Mouse (Mus musculus): ENCODE data around the gene Gm10642. TPM values are rescaled to one million over a fixed set of nuclear protein-coding genes. Genes with fewer than 3 reads are reported as not detected.

Gene Gm10642
- total and polyA plus RNA-seq, 3 experiments = 0.13 to 2.1 TPM; not detected in 1

GRCm38 (mm10) chr9:70631665-70632064 lies 24.4 kb upstream of the Gm10642 start (continued):
- TF ChIP-seq EP300 (IDR thresholded peaks at IDR 0.05; ENCODE audit: low read length) = peak; percentile 82
- TF ChIP-seq HCFC1 (IDR thresholded peaks at IDR 0.05; ENCODE audit: low read depth, low read length) = no peak
- no peak for TF ChIP-seq POLR2AphosphoS2 (IDR thresholded peaks at IDR 0.05; ENCODE audit: low read depth, low read length)
- TF ChIP-seq USF1 (IDR thresholded peaks at IDR 0.05; ENCODE audit: low read depth, low read length) = no peak
- TF ChIP-seq MAZ (IDR thresholded peaks at IDR 0.05; ENCODE audit: low read depth, low read length) = 0 out of 2 replicates have a peak, but pooled peaks have one; percentile 39
- no peak for TF ChIP-seq ZC3H11A (IDR thresholded peaks at IDR 0.05; ENCODE audit: low read depth, low read length)
- TF ChIP-seq BHLHE40 (IDR thresholded peaks at IDR 0.05; ENCODE audit: low read depth, low read length) = peak; percentile 73
- TF ChIP-seq E2F4 (IDR thresholded peaks at IDR 0.05; ENCODE audit: insufficient replicate concordance, low read depth, low read length) = no peak
- TF ChIP-seq MAFK (IDR thresholded peaks at IDR 0.05; ENCODE audit: insufficient replicate concordance, low read length) = 0 out of 2 replicates have a peak, but pooled peaks have one; percentile 11
- TF ChIP-seq CHD2 (IDR thresholded peaks at IDR 0.05; ENCODE audit: low read length) = no peak
- TF ChIP-seq JUN (IDR thresholded peaks at IDR 0.05; ENCODE audit: insufficient read depth, low read depth, low read length) = no peak
- TF ChIP-seq NRF1 (IDR thresholded peaks at IDR 0.05; ENCODE audit: low read depth, low read length) = no peak
- TF ChIP-seq RAD21 (IDR thresholded peaks at IDR 0.05; ENCODE audit: low read depth, low read length) = no peak
- TF ChIP-seq ETS1 (conservative IDR thresholded peaks at IDR 0.05; ENCODE audit: low read depth, low read length) = peak; percentile 54
- TF ChIP-seq GABPA (IDR thresholded peaks at IDR 0.05; ENCODE audit: insufficient replicate concordance, low read depth, low read length) = no peak

GRCm38 (mm10) chr9:70636748-70637147 lies 19.3 kb upstream of the Gm10642 start:
- H3K27me3 ChIP-seq (replicated peaks) = no peaks in the 10 kb centered on the region
- H3K4me2 ChIP-seq (ENCODE audit: insufficient read depth, low read depth, poor library complexity, severe bottlenecking) = no peak overlapping the region
- H3K4me3 ChIP-seq (replicated peaks in 1 of 3; ENCODE audit: low read depth in 2 of 3, low read length in 2 of 3, poor library complexity in 1 of 3) = no peak overlapping the region
- dilution Hi-C loops (cut with MboI; ENCODE audit: extremely low pct_ligation_motif_present, extremely low pct_unique_long_range_greater_than_20kb, low sequenced_read_pairs) (no loop called here), in situ Hi-C loops (cut with MboI; ENCODE audit: low pct_ligation_motif_present, low pct_unique_long_range_greater_than_20kb, low sequenced_read_pairs) (no loop called here)
- H3K4me1 ChIP-seq (ENCODE audit: control insufficient read depth in 1 of 2, insufficient read depth in 2 of 2) = peaks cover 0 to 14% of the 10 kb centered on the region in 2 experiments; a peak in 2 of 4 replicates
- no peak overlapping the region for H3K27ac ChIP-seq (ENCODE audit: insufficient read depth, low read depth)
- DNase-seq (ENCODE audit: extremely low read depth) = peak; percentile 37
- H3K79me2 ChIP-seq (replicated peaks; ENCODE audit: control insufficient read depth, extremely low read depth, insufficient read depth, poor library complexity, severe bottlenecking) = no peaks in the 10 kb centered on the region
- peaks cover 5 to 23% of the 10 kb centered on the region in 2 experiments for H3K36me3 ChIP-seq (replicated peaks in 1 of 2; ENCODE audit: control insufficient read depth in 1 of 2, insufficient read depth in 1 of 2, low read length in 1 of 2)
- TF ChIP-seq ZC3H11A (IDR thresholded peaks at IDR 0.05; ENCODE audit: low read depth, low read length) = no peak
- peak; percentile 86 for TF ChIP-seq JUND (conservative IDR thresholded peaks at IDR 0.05; ENCODE audit: low read depth, low read length)
- peak; percentile 58 for TF ChIP-seq EP300 (IDR thresholded peaks at IDR 0.05; ENCODE audit: low read length)
- no peak for TF ChIP-seq GABPA (IDR thresholded peaks at IDR 0.05; ENCODE audit: insufficient replicate concordance, low read depth, low read length)
- peak; percentile 54 for TF ChIP-seq JUN (IDR thresholded peaks at IDR 0.05; ENCODE audit: insufficient read depth, low read depth, low read length)
- peak; percentile 33; the same call in 1 of the 2 replicates for TF ChIP-seq IRF4 (IDR thresholded peaks at IDR 0.05; ENCODE audit: low read depth, low read length)
- no peaks in the 10 kb centered on the region for H3K9me3 ChIP-seq (replicated peaks; ENCODE audit: low read length)
- H3K9ac ChIP-seq (ENCODE audit: insufficient read depth, low read depth) = no peak overlapping the region

DNA sequence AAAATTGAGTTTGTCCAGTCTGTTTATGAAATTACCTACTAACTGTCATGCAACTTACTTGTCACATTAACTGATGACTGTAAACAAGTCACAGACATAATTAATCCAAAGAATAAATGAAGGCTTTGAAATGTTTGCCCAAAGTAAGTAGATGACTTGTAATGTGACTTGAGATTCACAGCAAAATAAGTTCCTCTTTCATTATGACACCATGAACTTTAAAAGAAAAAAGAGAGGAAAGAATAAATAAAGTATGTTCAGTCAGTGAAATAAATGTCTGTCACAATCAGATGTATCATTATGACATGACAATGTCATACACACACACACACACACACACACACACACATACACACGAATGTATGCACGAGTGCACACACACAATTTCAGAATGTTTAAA lies 5.8 kb upstream of the Gm10642 start:
- in situ Hi-C loops (cut with MboI; ENCODE audit: low pct_ligation_motif_present, low pct_unique_long_range_greater_than_20kb, low sequenced_read_pairs) = no loop called here
- Histone ChIP-seq H3K27me3 (replicated peaks) (no peaks in the 10 kb centered on the region), H3K9me3 (replicated peaks; ENCODE audit: low read length) (no peaks in the 10 kb centered on the region), H3K79me2 (replicated peaks; ENCODE audit: control insufficient read depth, extremely low read depth, insufficient read depth, poor library complexity, severe bottlenecking) (peaks cover 10% of the 10 kb centered on the region), H3K4me2 (ENCODE audit: insufficient read depth, low read depth, poor library complexity, severe bottlenecking) (no peak overlapping the region), H3K4me3 (replicated peaks in 1 of 3; ENCODE audit: low read depth in 2 of 3, low read length in 2 of 3, poor library complexity in 1 of 3) (no peak overlapping the region), H3K4me1 (ENCODE audit: control insufficient read depth in 1 of 2, insufficient read depth in 2 of 2) (peaks cover 14 to 56% of the 10 kb centered on the region in 2 experiments), H3K27ac (ENCODE audit: insufficient read depth, low read depth) (no peak overlapping the region), H3K9ac (ENCODE audit: insufficient read depth, low read depth) (no peak overlapping the region), H3K36me3 (replicated peaks in 1 of 2; ENCODE audit: control insufficient read depth in 1 of 2, insufficient read depth in 1 of 2, low read length in 1 of 2) (peaks cover 0 to 10% of the 10 kb centered on the region in 2 experiments)
- no peak for DNase-seq (ENCODE audit: extremely low read depth)
- no peak for TF ChIP-seq MEF2A (IDR thresholded peaks at IDR 0.05; ENCODE audit: borderline replicate concordance, low read depth, low read length)
- peak; percentile 75 for TF ChIP-seq EP300 (IDR thresholded peaks at IDR 0.05; ENCODE audit: low read length)
- TF ChIP-seq MAX (IDR thresholded peaks at IDR 0.05; ENCODE audit: low read length) = no peak
- TF ChIP-seq JUN (IDR thresholded peaks at IDR 0.05; ENCODE audit: insufficient read depth, low read depth, low read length) = peak; percentile 38; the same call in 1 of the 2 replicates
- peak; percentile 60 for TF ChIP-seq IRF4 (IDR thresholded peaks at IDR 0.05; ENCODE audit: low read depth, low read length)
- TF ChIP-seq JUND (conservative IDR thresholded peaks at IDR 0.05; ENCODE audit: low read depth, low read length) = peak; percentile 64
- dilution Hi-C loops (cut with MboI; ENCODE audit: extremely low pct_ligation_motif_present, extremely low pct_unique_long_range_greater_than_20kb, low sequenced_read_pairs) = no loop called here
